Mouse (Mus musculus) MEL (cell line): ENCODE results near the gene Trub1. TPM values are rescaled to one million over a fixed set of nuclear protein-coding genes. Genes with fewer than 3 reads are reported as not detected.

Source experiments
- DNase-seq: peaks from one replicate; pipeline ENCODE4 v3.0.0; 2011; ENCODE audit warnings: low read depth, low spot score
- H3K27ac ChIP-seq: 2 replicates; pipeline ENCODE4 v1.5.1; 2012; ENCODE audit warnings: low read depth, mild to moderate bottlenecking, control low read depth, low read length, moderate library complexity; ENCODE audit not compliant: control insufficient read depth
- H3K27me3 ChIP-seq, 2 experiments: fragments of 150-350 bp in 1 of 2; sonication (generic) in 1 of 2; 2 replicates each; pipeline ENCODE4 v1.6.1; 2012; ENCODE audit warnings: low read length in 2 of 2, mild to moderate bottlenecking in 2 of 2, improper control_type of control experiment in 1 of 2, moderate library complexity in 1 of 2; ENCODE audit not compliant: insufficient read depth in 2 of 2, control insufficient read depth in 1 of 2
- H3K36me3 ChIP-seq, 2 experiments: 2 replicates each; pipeline ENCODE4 v1.6.1; 2012 to 2014; ENCODE audit warnings: low read length in 2 of 2, improper control_type of control experiment in 1 of 2, inconsistent platforms in 1 of 2, mild to moderate bottlenecking in 1 of 2; ENCODE audit not compliant: insufficient read depth in 2 of 2, control insufficient read depth in 1 of 2
- H3K4me1 ChIP-seq, 2 experiments: fragments of 150-350 bp in 1 of 2; sonication (generic) in 1 of 2; 2 replicates each; pipeline ENCODE4 v1.6.1; 2012; ENCODE audit warnings: low read length in 2 of 2, improper control_type of control experiment in 1 of 2, mild to moderate bottlenecking in 1 of 2; ENCODE audit not compliant: insufficient read depth in 2 of 2, control insufficient read depth in 1 of 2
- H3K4me3 ChIP-seq, 2 experiments: fragments of 150-350 bp in 1 of 2; sonication (generic) in 1 of 2; 2 replicates each; pipeline ENCODE4 v1.5.1; 2012; ENCODE audit warnings: low read depth in 2 of 2, low read length in 2 of 2, mild to moderate bottlenecking in 2 of 2, moderate library complexity in 2 of 2, control low read depth in 1 of 2, improper control_type of control experiment in 1 of 2; ENCODE audit not compliant: control insufficient read depth in 1 of 2, insufficient read depth in 1 of 2
- H3K79me2 ChIP-seq: 2 replicates; pipeline ENCODE4 v1.6.1; 2012; ENCODE audit warnings: mild to moderate bottlenecking, low read length, moderate library complexity; ENCODE audit not compliant: control insufficient read depth, poor library complexity, insufficient read depth
- H3K9ac ChIP-seq: 2 replicates; pipeline ENCODE4 v1.6.1; 2012; ENCODE audit warnings: low read depth, mild to moderate bottlenecking, control low read depth, low read length, moderate library complexity; ENCODE audit not compliant: control insufficient read depth, poor library complexity, severe bottlenecking
- H3K9me3 ChIP-seq: fragments of 150-350 bp; sonication (generic); replicated peaks from 2 replicates; pipeline ENCODE4 v1.6.1; 2012; ENCODE audit warnings: mild to moderate bottlenecking, low read length, improper control_type of control experiment, moderate library complexity; ENCODE audit not compliant: insufficient read depth
- BHLHE40 ChIP-seq: IDR thresholded peaks from 2 replicates; pipeline ENCODE4 v1.6.1; 2012; ENCODE audit warnings: low read depth, mild to moderate bottlenecking, inconsistent platforms, low read length, improper control_type of control experiment, borderline replicate concordance
- CHD1 ChIP-seq: IDR thresholded peaks from 2 replicates; pipeline ENCODE4 v1.6.1; 2012; ENCODE audit warnings: low read depth, mild to moderate bottlenecking, inconsistent platforms, low read length, improper control_type of control experiment
- ELF1 ChIP-seq: IDR thresholded peaks from 2 replicates; pipeline ENCODE4 v1.6.1; 2014; ENCODE audit warnings: low read depth, mild to moderate bottlenecking, inconsistent platforms, low read length, improper control_type of control experiment, moderate library complexity
- EP300 ChIP-seq, 2 experiments: IDR thresholded peaks; 2 replicates each; pipeline ENCODE4 v1.6.1; 2011; ENCODE audit warnings: improper control_type of control experiment in 2 of 2, low read length in 2 of 2, low read depth in 1 of 2, mild to moderate bottlenecking in 1 of 2
- GABPA ChIP-seq: IDR thresholded peaks from 2 replicates; pipeline ENCODE4 v1.6.1; 2012; ENCODE audit warnings: low read depth, mild to moderate bottlenecking, inconsistent platforms, low read length, improper control_type of control experiment, moderate library complexity
- GATA1 ChIP-seq: IDR thresholded peaks from 2 replicates; pipeline ENCODE4 v1.6.1; 2011; ENCODE audit warnings: low read depth, low read length, improper control_type of control experiment
- HCFC1 ChIP-seq: IDR thresholded peaks from 2 replicates; pipeline ENCODE4 v1.6.1; 2012; ENCODE audit warnings: low read depth, mild to moderate bottlenecking, inconsistent platforms, low read length, improper control_type of control experiment, moderate library complexity
- KAT2A ChIP-seq: conservative IDR thresholded peaks from 2 replicates; pipeline ENCODE4 v1.6.1; 2012; ENCODE audit warnings: low read depth, low read length, improper control_type of control experiment, inconsistent platforms
- MAFK ChIP-seq: IDR thresholded peaks from 2 replicates; pipeline ENCODE4 v1.6.1; 2011; ENCODE audit warnings: low read depth, mild to moderate bottlenecking, low read length, improper control_type of control experiment, borderline replicate concordance
- MAX ChIP-seq: IDR thresholded peaks from 2 replicates; pipeline ENCODE4 v1.6.1; 2011; ENCODE audit warnings: low read length, improper control_type of control experiment
- MEF2A ChIP-seq: IDR thresholded peaks from 2 replicates; pipeline ENCODE4 v1.6.1; 2014; ENCODE audit warnings: low read depth, mild to moderate bottlenecking, inconsistent platforms, low read length, improper control_type of control experiment; ENCODE audit not compliant: poor library complexity, insufficient replicate concordance, severe bottlenecking; ENCODE audit errors: extremely low read depth
- MXI1 ChIP-seq: IDR thresholded peaks from 2 replicates; pipeline ENCODE4 v1.6.1; 2011; ENCODE audit warnings: mild to moderate bottlenecking, low read depth, low read length, improper control_type of control experiment
- MYB ChIP-seq: IDR thresholded peaks from 2 replicates; pipeline ENCODE4 v1.6.1; 2011; ENCODE audit warnings: mild to moderate bottlenecking, low read depth, low read length, improper control_type of control experiment
- NRF1 ChIP-seq: IDR thresholded peaks from 2 replicates; pipeline ENCODE4 v1.6.1; 2014; ENCODE audit warnings: low read depth, mild to moderate bottlenecking, inconsistent platforms, low read length, improper control_type of control experiment, moderate library complexity; ENCODE audit not compliant: poor library complexity, insufficient read depth, severe bottlenecking
- POLR2A ChIP-seq, 2 experiments: IDR thresholded peaks; 2 replicates each; pipeline ENCODE4 v1.6.1; 2011 to 2012; ENCODE audit warnings: low read length in 2 of 2, mild to moderate bottlenecking in 2 of 2, control low read depth in 1 of 2, improper control_type of control experiment in 1 of 2, low read depth in 1 of 2, moderate library complexity in 1 of 2; ENCODE audit not compliant: control insufficient read depth in 1 of 2, insufficient read depth in 1 of 2, poor library complexity in 1 of 2
- POLR2AphosphoS5 ChIP-seq: IDR thresholded peaks from 2 replicates; pipeline ENCODE4 v1.6.1; 2012; ENCODE audit warnings: low read depth, borderline replicate concordance, mild to moderate bottlenecking, inconsistent platforms, low read length, moderate library complexity, mixed read lengths
- RAD21 ChIP-seq: IDR thresholded peaks from 2 replicates; pipeline ENCODE4 v1.6.1; 2011; ENCODE audit warnings: mild to moderate bottlenecking, low read depth, low read length, improper control_type of control experiment
- SIN3A ChIP-seq: IDR thresholded peaks from 2 replicates; pipeline ENCODE4 v1.6.1; 2012; ENCODE audit warnings: low read length, improper control_type of control experiment, inconsistent platforms
- TAL1 ChIP-seq: IDR thresholded peaks from 2 replicates; pipeline ENCODE4 v1.6.1; 2012; ENCODE audit warnings: mild to moderate bottlenecking, inconsistent platforms, low read length, moderate library complexity, mixed read lengths
- TBP ChIP-seq: IDR thresholded peaks from 2 replicates; pipeline ENCODE4 v1.8.0; 2011; ENCODE audit warnings: low read depth, low read length, improper control_type of control experiment
- UBTF ChIP-seq: IDR thresholded peaks from 2 replicates; pipeline ENCODE4 v1.6.1; 2012; ENCODE audit warnings: low read depth, mild to moderate bottlenecking, inconsistent platforms, low read length, improper control_type of control experiment, moderate library complexity, borderline replicate concordance; ENCODE audit not compliant: insufficient read depth
- USF1 ChIP-seq: IDR thresholded peaks from 2 replicates; pipeline ENCODE4 v1.6.1; 2014; ENCODE audit warnings: low read depth, mild to moderate bottlenecking, inconsistent platforms, low read length, improper control_type of control experiment, moderate library complexity
- USF2 ChIP-seq, 2 experiments: IDR thresholded peaks; 2 replicates each; pipeline ENCODE4 v1.6.1; 2011 to 2012; ENCODE audit warnings: improper control_type of control experiment in 2 of 2, low read length in 2 of 2, borderline replicate concordance in 1 of 2, inconsistent platforms in 1 of 2, low read depth in 1 of 2, mild to moderate bottlenecking in 1 of 2; ENCODE audit not compliant: insufficient read depth in 1 of 2
- ZC3H11A ChIP-seq: IDR thresholded peaks from 2 replicates; pipeline ENCODE4 v1.6.1; 2012; ENCODE audit warnings: low read depth, mild to moderate bottlenecking, inconsistent platforms, low read length, improper control_type of control experiment
- ZMIZ1 ChIP-seq: IDR thresholded peaks from 2 replicates; pipeline ENCODE4 v1.6.1; 2012; ENCODE audit warnings: low read depth, mild to moderate bottlenecking, inconsistent platforms, low read length, improper control_type of control experiment, moderate library complexity
- polyA plus RNA-seq, 2 experiments: library from polyadenylated mRNA; stranded (reverse) in 1 of 2; unstranded in 1 of 2; fragments of >175 nt in 1 of 2; fragments of >200 nt in 1 of 2; gene quantifications; 2 replicates each; pipeline versions ENCODE4 v1.2.1 to v1.2.4; 2012; ENCODE audit warnings: low replicate concordance in 2 of 2, low read depth in 1 of 2; ENCODE audit not compliant: insufficient read length in 2 of 2, insufficient read depth in 1 of 2, missing spikeins in 1 of 2
- total RNA-seq: library from RNA; depleted of rRNA; stranded (reverse); fragments of 300-350 nt; gene quantifications from 2 replicates; pipeline ENCODE4 v1.2.3, GENCODE M21; 2012

Gene Trub1
- total and polyA plus RNA-seq, 3 experiments = 38.2 to 41.6 TPM; not detected in 1

DNA sequence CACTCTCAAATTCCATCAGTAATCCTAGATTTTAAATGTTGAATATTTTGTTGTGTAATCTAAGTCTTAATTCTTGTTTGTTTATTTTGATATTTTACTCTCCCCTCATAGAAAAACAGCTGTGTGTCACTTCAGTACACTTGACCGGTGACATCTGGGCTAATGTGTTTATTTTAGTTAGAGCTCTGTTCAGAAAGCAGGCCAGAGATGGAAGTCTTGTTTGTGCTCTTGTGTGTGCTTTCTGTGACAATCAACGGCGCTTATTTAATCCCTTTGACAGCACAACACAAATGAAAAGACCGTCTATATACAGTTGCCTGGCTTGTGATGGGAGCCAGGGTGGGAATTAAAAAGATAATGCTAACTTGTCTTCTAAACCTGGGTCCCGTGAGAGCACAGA, 53.9 kb downstream of the Trub1 start:
- H3K4me3 ChIP-seq = no peak overlapping the region
- H3K9me3 ChIP-seq = no peaks in the 10 kb centered on the region
- DNase-seq = no peak
- no peaks in the 10 kb centered on the region for H3K36me3 ChIP-seq
- H3K27ac ChIP-seq = no peak overlapping the region
- no peak overlapping the region for H3K9ac ChIP-seq
- H3K4me1 ChIP-seq = peaks cover 0 to 9% of the 10 kb centered on the region in 2 experiments; a peak in 1 of 4 replicates
- TF ChIP-seq SIN3A (no peak), GATA1 (no peak)
- H3K27me3 ChIP-seq = no peaks in the 10 kb centered on the region; a peak in 2 of 4 replicates
- H3K79me2 ChIP-seq = no peaks in the 10 kb centered on the region

GRCm38 (mm10) chr19:57508261-57508788, 55.6 kb downstream of the Trub1 start:
- no peak overlapping the region for H3K9ac ChIP-seq

GRCm38 (mm10) chr19:57509758-57510319, 57.1 kb downstream of the Trub1 start:
- Histone ChIP-seq H3K27ac (no peak overlapping the region), H3K79me2 (no peaks in the 10 kb centered on the region), H3K4me1 (peaks cover 0 to 12% of the 10 kb centered on the region in 2 experiments; a peak in 1 of 4 replicates), H3K36me3 (no peaks in the 10 kb centered on the region), H3K9me3 (no peaks in the 10 kb centered on the region)
- TF ChIP-seq POLR2AphosphoS5 = no peak
- no peak for TF ChIP-seq ELF1
- peak in 1 of 2 experiments; percentile 54; a peak in 2 of 4 replicates for TF ChIP-seq EP300 (IDR thresholded peaks at IDR 0.05; ENCODE audit: low read depth in 1 of 2, low read length in 2 of 2)
- TF ChIP-seq MAFK = no peak
- TF ChIP-seq BHLHE40 = no peak
- no peak for TF ChIP-seq MYB
- no peak for TF ChIP-seq KAT2A
- TF ChIP-seq NRF1 = no peak
- TF ChIP-seq ZMIZ1 = no peak
- peak; percentile 49; the same call in 1 of the 2 replicates for TF ChIP-seq MAX
- no peak for TF ChIP-seq TBP
- TF ChIP-seq MXI1 = no peak
- TF ChIP-seq, all 39 proteins: peak for 2
- peak; percentile 83 for DNase-seq
- Histone ChIP-seq H3K27me3 (no peaks in the 10 kb centered on the region; a peak in 1 of 4 replicates), H3K4me3 (0 out of 4 replicates have a peak overlapping the region, but pooled peaks of 1 of the 2 experiments have one; percentile 17), H3K9ac (no peak overlapping the region)

More at GRCm38 (mm10) chr19:57508261-57508788, 55.6 kb downstream of the Trub1 start:
- no peak for DNase-seq
- TF ChIP-seq GABPA (no peak), CHD1 (no peak), RAD21 (no peak), KAT2A (no peak), TBP (no peak), SIN3A (no peak), HCFC1 (no peak), ELF1 (no peak), POLR2A (IDR thresholded peaks at IDR 0.05; ENCODE audit: control insufficient read depth in 1 of 2, insufficient read depth in 1 of 2, low read depth in 1 of 2, low read length in 2 of 2, poor library complexity in 1 of 2) (no peak), GATA1 (no peak), MEF2A (no peak), ZC3H11A (no peak), EP300 (IDR thresholded peaks at IDR 0.05; ENCODE audit: low read depth in 1 of 2, low read length in 2 of 2) (no peak), TAL1 (no peak), UBTF (no peak), USF1 (no peak), MAFK (no peak), ZMIZ1 (no peak), USF2 (IDR thresholded peaks at IDR 0.05; ENCODE audit: borderline replicate concordance in 1 of 2, insufficient read depth in 1 of 2, low read depth in 1 of 2, low read length in 2 of 2) (no peak), MAX (no peak)
- TF ChIP-seq, all 39 proteins: peak for 0
- Histone ChIP-seq H3K79me2 (no peaks in the 10 kb centered on the region), H3K27me3 (no peaks in the 10 kb centered on the region; a peak in 1 of 4 replicates), H3K9me3 (no peaks in the 10 kb centered on the region), H3K36me3 (no peaks in the 10 kb centered on the region), H3K4me1 (peaks cover 0 to 9% of the 10 kb centered on the region in 2 experiments; a peak in 1 of 4 replicates), H3K27ac (no peak overlapping the region), H3K4me3 (no peak overlapping the region)
